Mouse (Mus musculus) fat pad, adult 2 months (tissue): ENCODE data around the gene Vash2.
"Not testable (repeated sequence)": the region's sequence is repeated elsewhere in the genome, so short reads cannot be mapped to it uniquely, and the experiment has no call there.

Experiments
- DNase-seq: peaks from one replicate; pipeline ENCODE4 v3.0.0-alpha.2; 2011; ENCODE audit warnings: low read depth, low spot score; ENCODE audit errors: extremely low read depth

Gene Vash2

GRCm38 (mm10) chr1:190927751-190928369 lies 51.2 kb downstream of the Vash2 start:
- DNase-seq: no peak

DNA sequence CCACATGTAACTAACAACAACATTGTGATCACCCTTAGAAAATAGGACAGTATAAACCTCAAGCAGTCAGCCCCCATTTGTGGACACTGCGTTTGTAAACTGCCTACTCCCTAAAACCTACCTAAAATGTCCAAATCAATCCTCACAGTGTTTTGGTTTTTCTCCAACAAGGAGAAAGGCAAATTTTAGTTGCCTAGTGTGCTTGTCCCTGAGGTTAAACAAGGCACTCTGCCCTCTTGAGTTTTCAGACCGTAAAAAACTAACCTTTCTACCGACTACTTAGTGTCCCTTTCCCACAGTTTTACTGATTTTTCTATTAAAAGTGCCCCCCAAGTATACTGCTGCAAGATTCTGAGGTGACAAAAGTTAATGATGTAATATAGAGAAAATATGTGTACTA lies 51.8 kb downstream of the Vash2 start:
- no peak for DNase-seq

DNA sequence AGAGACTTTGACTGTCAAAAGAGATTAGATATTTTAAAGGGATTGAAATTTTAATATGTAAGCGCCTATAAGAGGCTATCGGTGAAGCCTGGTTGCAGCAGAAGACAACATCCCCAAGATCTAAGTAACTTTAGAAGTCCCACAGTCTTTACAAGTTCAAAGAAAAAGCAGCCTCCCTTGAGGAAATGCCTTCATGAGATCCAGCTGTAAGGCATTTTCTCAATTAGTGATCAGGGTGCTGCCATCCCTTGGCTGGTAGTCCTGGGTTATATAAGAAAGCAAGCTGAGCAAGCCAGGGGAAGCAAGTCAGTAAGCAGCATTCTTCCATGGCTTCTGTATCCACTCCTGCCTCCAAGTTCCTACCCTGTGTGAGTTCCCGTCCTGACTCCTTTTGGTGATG lies 54.3 kb downstream of the Vash2 start, which contains the start of gene Angel2:
TSS of gene Angel2 (plus strand) at position 301 of the 400 bp plus-strand sequence.
- not testable (repeated sequence) for DNase-seq

DNA sequence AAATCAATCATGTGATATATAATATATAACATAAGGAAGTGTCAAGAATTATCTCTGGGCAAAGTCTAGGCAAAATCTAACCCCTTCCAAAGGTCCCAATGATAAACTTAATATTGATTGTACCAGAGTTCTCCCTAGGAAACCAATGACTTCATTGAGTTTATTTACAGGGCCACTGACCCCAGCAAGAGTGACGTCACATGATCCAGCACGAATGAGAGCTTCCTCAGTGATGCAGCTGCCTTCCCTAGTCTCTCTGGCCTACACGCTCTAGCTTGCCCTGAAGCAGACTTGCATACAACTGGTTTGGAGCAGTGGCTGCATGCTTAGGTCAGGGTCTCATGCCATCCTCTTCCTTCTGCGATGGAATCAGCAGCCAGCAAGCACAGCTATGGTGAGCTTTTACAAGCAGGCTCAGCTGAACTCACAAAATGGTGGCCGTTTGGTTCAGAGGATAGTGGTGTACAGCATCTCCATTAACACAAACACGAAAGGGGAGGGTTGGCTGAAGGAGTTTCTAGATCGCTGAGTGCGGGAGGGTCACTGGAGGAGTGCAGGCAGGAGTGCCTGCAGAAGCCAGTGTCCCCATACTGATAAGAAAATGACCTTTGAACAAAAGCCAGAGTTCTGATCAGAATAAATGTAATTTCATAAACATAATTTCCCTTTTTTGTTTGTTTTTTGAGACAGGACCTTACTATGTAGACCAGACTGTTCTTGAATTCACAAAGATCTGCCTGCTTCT lies 59.2 kb downstream of the Vash2 start:
- DNase-seq: no peak

- DNase-seq: no peak
These were observed 60.2 kb downstream of the Vash2 start for GRCm38 (mm10) chr1:190918938-190919337.

GRCm38 (mm10) chr1:190912623-190913022 lies 66.5 kb downstream of the Vash2 start:
- DNase-seq: no peak

DNA sequence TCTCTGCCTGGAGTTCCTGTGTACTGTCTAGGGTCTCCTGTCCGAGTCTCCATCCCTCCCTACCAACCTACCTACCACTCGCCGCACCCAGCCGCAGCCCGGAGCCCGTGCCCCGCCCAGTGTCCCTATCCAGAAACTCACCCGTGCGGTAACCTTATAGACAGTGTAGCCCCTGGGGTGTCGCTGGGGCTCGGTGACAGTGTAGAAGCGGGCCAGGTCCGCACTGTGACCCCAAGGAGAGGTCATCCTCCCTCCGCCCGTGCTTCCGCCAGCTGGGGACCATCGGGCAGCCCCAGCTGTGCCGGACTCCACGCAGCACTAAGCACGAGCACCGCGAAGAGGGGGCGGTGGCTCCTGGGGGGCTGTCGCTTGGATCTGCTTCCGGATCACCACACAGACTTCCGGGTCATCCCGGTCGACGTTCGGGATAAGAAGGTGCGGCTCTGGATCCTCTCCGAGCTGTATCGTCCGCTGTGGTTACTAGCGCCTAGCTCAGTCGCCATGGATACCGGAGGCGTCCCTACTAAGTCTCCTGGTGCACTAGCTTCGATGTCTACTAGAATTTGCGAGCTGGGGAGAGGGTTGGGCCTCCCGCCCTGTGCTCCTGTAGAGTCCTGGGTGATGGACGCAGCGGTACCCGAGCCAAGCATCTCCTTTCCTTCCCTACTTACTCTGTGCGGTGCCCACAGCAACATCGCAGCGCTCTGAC lies 67.5 kb downstream of the Vash2 start, which contains the start of gene Rps6kc1:
TSS of gene Rps6kc1 (minus strand) at position 356 of the 709 bp plus-strand sequence.
- no peak for DNase-seq

DNA sequence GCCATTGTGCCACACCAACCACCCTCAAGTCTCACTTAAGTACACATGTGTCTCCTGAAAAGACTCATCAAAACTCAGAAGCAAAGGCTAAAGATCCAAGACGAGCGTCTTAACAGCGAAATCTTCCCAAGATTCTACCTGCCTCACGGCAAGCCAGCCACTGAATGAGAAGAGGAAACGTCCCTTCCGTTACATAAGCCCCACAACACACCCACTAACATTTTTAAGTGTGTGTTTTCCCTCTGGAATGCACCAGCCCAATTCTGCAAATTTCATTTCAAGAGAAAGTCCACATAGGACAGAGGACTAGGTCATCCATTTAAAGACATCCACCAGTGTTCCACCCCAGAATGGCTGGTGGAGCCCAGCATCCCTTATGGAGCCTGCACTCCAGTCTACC lies 68.3 kb downstream of the Vash2 start:
- no peak for DNase-seq

GRCm38 (mm10) chr1:190904714-190905113 lies 74.4 kb downstream of the Vash2 start:
- no peak for DNase-seq

GRCm38 (mm10) chr1:190904136-190904535 lies 75.0 kb downstream of the Vash2 start:
- no peak for DNase-seq

DNA sequence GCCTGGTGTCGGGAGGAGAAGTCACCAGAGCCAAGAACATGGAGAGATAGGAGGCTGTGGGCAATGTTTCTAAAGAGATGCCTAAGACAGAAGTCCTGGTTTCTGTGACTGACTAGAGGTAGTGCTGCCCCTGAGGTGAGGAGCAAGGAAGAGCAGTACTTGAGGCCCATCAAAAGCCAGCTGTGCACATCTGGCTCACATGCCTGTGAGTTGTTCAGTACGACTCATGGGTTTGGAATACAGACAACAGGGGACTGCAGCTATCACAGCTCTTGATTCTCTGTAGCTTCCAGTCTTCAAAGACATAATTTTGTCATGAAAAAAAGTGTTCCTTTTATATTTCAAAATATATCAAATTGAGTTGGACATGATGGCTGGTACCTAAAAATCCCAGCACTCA lies 78.0 kb downstream of the Vash2 start:
- no peak for DNase-seq

DNA sequence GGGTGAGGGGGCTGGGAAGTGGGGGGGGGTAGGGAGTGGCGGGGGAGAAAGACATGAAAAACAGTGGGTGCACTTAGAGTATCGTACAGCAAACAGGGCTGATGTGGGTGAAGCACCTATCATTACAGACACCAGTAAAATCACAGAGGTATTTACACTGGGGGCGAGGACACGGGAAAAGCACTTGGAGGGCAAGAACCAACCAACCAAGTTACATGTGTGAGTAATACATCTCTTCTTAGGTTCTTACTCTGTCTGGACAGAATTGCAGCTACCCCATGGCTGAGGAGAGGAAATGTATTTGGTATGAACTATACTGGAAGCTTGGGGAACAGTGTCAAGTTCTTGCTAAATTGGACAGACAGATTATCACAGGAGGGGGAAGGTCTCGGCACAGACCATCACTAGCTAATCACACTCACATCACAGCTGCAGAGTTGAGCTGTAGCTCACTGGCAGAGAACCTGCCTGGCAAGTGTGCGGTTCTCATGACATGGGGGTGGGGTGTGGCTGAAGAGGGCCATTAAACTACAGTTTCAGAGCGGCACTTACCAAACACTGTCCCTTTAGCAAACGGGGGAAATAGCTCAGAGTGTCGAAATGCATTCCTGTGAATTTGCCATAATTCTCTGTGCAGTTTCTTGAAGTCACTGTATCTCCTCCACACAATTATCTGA lies 80.1 kb downstream of the Vash2 start:
- peak; percentile 8 for DNase-seq

DNA sequence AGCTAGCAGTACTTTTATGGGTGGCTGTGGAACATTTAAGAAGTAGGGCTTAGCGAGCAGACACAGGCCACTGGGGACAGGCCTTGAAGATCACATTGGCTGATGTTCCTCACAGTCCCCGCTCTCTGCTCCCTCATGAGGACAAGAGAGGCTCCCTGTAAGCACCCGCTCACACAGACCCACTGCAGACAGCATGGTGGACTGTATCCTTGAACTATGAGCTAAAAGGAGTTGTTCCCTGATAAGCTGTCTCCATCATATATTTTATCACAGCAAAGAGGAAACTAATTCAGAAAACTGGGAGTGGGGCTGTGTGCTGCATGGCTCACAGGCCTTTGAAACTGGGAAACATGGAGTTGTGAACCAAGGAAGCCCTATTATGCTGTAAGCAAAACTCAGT lies 80.9 kb downstream of the Vash2 start:
- DNase-seq: no peak
